Mouse (Mus musculus): ENCODE results near the gene Tbc1d14.

GRCm38 (mm10) chr5:36579967-36580366, 13.1 kb downstream of the Tbc1d14 start:
- TF ChIP-seq GATA1 (IDR thresholded peaks at IDR 0.05; ENCODE audit: low read length) (no peak), TAL1 (IDR thresholded peaks at IDR 0.05; ENCODE audit: low read length) (no peak)

All from erythroblast, embryonic 14.5 days (primary cell).